Mouse (Mus musculus) forebrain, embryonic 16.5 days (tissue): ENCODE data around the gene Spata32. TPM values are rescaled to one million over a fixed set of nuclear protein-coding genes. Genes with fewer than 3 reads are reported as not detected.

Experiments
- ATAC-seq: fragments of 200-750 bp; cut with Nextera tagmentation; 2 replicates; pipeline ENCODE4 v1.8.0; 2017; ENCODE audit warnings: mild to moderate bottlenecking, moderate library complexity
- H3K27ac ChIP-seq: fragments of 300-500 bp; sonication (generic); 2 replicates; pipeline ENCODE4 v1.5.1; 2014; ENCODE audit warnings: low read length, control low read depth
- H3K27me3 ChIP-seq: fragments of 300-500 bp; sonication (generic); replicated peaks from 2 replicates; pipeline ENCODE4 v1.6.1; 2014; ENCODE audit warnings: low read length; ENCODE audit not compliant: control insufficient read depth, insufficient read depth
- H3K36me3 ChIP-seq: fragments of 300-500 bp; sonication (generic); 2 replicates; pipeline ENCODE4 v1.6.1; 2014; ENCODE audit not compliant: control insufficient read depth, insufficient read depth
- H3K4me1 ChIP-seq: fragments of 300-500 bp; sonication (generic); replicated peaks from 2 replicates; pipeline ENCODE4 v1.6.1; 2014; ENCODE audit warnings: low read length; ENCODE audit not compliant: control insufficient read depth, insufficient read depth
- H3K4me2 ChIP-seq: fragments of 300-500 bp; sonication (generic); 2 replicates; pipeline ENCODE4 v1.6.1; 2014; ENCODE audit warnings: mild to moderate bottlenecking, low read length, control low read depth
- H3K4me3 ChIP-seq: fragments of 300-500 bp; sonication (generic); replicated peaks from 2 replicates; pipeline ENCODE4 v1.5.1; 2014; ENCODE audit warnings: mild to moderate bottlenecking, low read length, control low read depth
- H3K9ac ChIP-seq: fragments of 300-500 bp; sonication (generic); replicated peaks from 2 replicates; pipeline ENCODE4 v1.6.1; 2014; ENCODE audit warnings: low read depth, low read length, control low read depth
- H3K9me3 ChIP-seq: fragments of 300-500 bp; sonication (generic); 2 replicates; pipeline ENCODE4 v1.6.1; 2016; ENCODE audit warnings: low read length; ENCODE audit not compliant: control insufficient read depth
- WGBS: fragments of 180-500 bp; shearing (Covaris S2); extraction: QIAGEN DNeasy Blood & Tissue Kit; methylation state at CpG from one replicate; pipeline ENCODE4 v1.1.7; 2014; 5-methylcytosine and 5-hydroxymethylcytosine counted together
- polyA plus RNA-seq: library from polyadenylated mRNA; unstranded; fragments of >200 nt; fragmentation: Nextera tagmentation; extraction: Ambion mirVana; gene quantifications from 2 replicates; pipeline ENCODE4 v1.2.1, GENCODE M21; 2015

Gene Spata32
- 0.22 TPM in 1 of 2 replicates, not detected in the other for polyA plus RNA-seq

DNA sequence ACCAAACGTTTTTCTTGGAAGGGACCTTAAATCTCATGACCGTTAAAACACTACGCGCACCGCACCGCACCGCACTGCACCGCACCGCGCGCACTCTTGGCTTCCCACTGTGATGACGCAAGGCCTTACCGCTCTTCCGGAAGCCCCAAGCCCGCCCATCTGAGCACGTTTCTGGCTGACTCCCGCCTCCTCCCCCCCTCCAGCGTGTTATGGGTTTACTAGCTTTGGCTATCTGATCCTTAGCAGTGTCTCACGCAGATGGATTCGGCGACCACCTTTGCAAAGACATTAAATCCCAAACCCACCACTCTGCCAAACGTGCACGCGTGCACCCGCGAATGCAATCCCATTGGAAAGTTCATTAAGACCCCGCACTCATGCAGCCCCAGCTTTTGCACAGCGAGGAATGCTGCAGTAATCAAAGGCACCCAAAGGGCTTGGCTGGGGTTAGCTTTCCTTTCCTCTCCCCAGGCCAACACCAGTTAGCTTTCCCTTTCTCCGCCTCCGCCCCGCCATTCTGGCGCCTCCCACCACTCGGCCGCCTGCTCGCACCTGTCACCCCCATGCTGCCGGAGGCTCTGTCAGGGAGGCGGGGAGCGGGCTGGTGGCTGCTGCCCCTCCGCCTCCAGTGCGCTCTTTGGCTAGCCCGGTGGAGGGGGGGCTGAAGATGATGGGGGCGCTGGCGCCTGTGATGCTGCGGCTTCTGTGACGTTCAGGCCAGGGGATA is at the start of gene Spata32:
TSS of gene Spata32 (minus strand) at position 643 of the 727 bp plus-strand sequence.
- peak within 1 kb of the TSS; percentile 61 for H3K27ac ChIP-seq
- peak within 1 kb of the TSS; percentile 81 for H3K9ac ChIP-seq
- H3K4me1 ChIP-seq: peaks cover 5% of the 10 kb centered on the region
- no peaks in the 10 kb centered on the region for H3K36me3 ChIP-seq
- no peaks in the 10 kb centered on the region for H3K27me3 ChIP-seq
- H3K4me3 ChIP-seq: peak within 1 kb of the TSS; percentile 60
- peak within 1 kb of the TSS; percentile 100 for H3K4me2 ChIP-seq
- 1% methylated on average over 45 of the region's 45 CpGs for WGBS
- peak; percentile 95 for ATAC-seq
- H3K9me3 ChIP-seq: no peaks in the 10 kb centered on the region

GRCm38 (mm10) chr11:103267346-103268219 is 49.4 kb upstream of the Spata32 start, which contains the start of gene Map3k14:
Gene Map3k14, minus strand, starts transcription at chr11:103267472.
- H3K9me3 ChIP-seq: no peaks in the 10 kb centered on the region
- peak within 1 kb of the TSS; percentile 75 for H3K4me3 ChIP-seq
- WGBS: 1% methylated on average over 54 of the region's 55 CpGs
- H3K36me3 ChIP-seq: no peaks in the 10 kb centered on the region
- peak; percentile 98 for ATAC-seq
- peaks cover 45% of the 10 kb centered on the region for H3K4me1 ChIP-seq
- H3K4me2 ChIP-seq: peak within 1 kb of the TSS; percentile 85
- H3K9ac ChIP-seq: peak within 1 kb of the TSS; percentile 75
- peak within 1 kb of the TSS; percentile 74 for H3K27ac ChIP-seq
- no peaks in the 10 kb centered on the region for H3K27me3 ChIP-seq

GRCm38 (mm10) chr11:103266729-103267345 is 48.6 kb upstream of the Spata32 start:
- WGBS: under 1% methylated on average over 42 of the region's 42 CpGs
- H3K36me3 ChIP-seq: no peaks in the 10 kb centered on the region
- peak overlapping the region; percentile 75 for H3K4me3 ChIP-seq
- peak overlapping the region; percentile 74 for H3K27ac ChIP-seq
- H3K27me3 ChIP-seq: no peaks in the 10 kb centered on the region
- H3K4me2 ChIP-seq: peak overlapping the region; percentile 85
- peak; percentile 63; the same call in 1 of the 2 replicates for ATAC-seq
- H3K4me1 ChIP-seq: peaks cover 45% of the 10 kb centered on the region
- H3K9me3 ChIP-seq: no peaks in the 10 kb centered on the region
- peak overlapping the region; percentile 75 for H3K9ac ChIP-seq

DNA sequence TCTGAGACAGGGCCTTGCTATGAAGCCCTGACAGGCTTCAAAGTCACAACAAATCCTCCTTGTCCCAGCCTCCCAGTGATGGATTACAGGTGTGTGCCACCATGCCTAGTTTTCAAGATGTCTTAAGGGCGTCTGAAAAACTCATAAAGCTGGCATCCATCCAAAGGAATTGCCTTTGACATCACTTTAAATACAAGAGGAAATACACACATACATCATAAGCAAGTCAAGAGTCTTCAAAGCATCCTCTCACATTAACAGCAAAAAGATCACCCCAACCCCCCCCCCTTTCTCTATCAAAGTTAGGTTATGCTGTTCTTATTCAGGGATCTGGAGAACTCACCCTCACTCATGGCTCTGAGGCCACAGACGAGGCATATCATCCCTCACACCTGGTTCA is 47.6 kb upstream of the Spata32 start:
- H3K4me3 ChIP-seq: no peak overlapping the region
- H3K36me3 ChIP-seq: no peaks in the 10 kb centered on the region
- H3K27ac ChIP-seq: no peak overlapping the region
- H3K27me3 ChIP-seq: no peaks in the 10 kb centered on the region
- H3K4me2 ChIP-seq: peak overlapping the region; percentile 85
- WGBS: 52% methylated on average over 2 of the region's 2 CpGs
- no peak overlapping the region for H3K9ac ChIP-seq
- H3K9me3 ChIP-seq: no peaks in the 10 kb centered on the region
- peaks cover 45% of the 10 kb centered on the region for H3K4me1 ChIP-seq
- no peak for ATAC-seq

GRCm38 (mm10) chr11:103265211-103265610 is 47.0 kb upstream of the Spata32 start:
- H3K9me3 ChIP-seq: no peaks in the 10 kb centered on the region
- WGBS: 32% methylated on average over 7 of the region's 7 CpGs
- H3K4me1 ChIP-seq: peaks cover 45% of the 10 kb centered on the region
- no peaks in the 10 kb centered on the region for H3K36me3 ChIP-seq
- peak overlapping the region; percentile 37 for H3K4me2 ChIP-seq
- H3K9ac ChIP-seq: 0 out of 2 replicates have a peak overlapping the region, but pooled peaks have one; percentile 20
- H3K27ac ChIP-seq: no peak overlapping the region
- no peaks in the 10 kb centered on the region for H3K27me3 ChIP-seq
- no peak for ATAC-seq
- no peak overlapping the region for H3K4me3 ChIP-seq

DNA sequence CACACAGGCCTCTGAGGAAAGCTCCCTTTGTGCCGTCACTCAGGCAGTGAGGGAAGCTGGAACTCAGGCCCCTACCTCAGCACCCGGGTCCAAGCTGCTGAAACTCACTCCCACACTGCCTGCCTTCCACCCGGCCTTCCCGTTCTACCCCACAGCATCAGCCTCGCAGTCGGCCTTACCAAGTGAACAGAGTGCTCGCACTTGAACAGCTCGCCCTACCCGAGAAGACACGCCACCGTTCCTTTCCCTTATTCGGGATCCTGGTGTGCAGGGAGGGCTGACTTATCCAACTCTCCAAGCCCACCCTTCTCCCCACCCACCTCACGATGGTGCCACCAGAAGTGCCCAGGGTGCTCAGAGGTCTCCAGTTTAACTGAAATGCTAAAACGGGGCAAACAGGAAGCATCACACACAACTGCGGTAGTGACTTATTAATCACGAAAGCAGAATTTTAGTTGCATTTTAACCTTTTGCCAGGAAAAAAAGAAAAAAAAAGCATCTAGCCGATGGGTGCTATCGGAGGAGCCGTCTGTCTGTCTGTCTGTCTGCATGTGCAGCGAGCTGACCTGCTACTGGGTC is 46.3 kb upstream of the Spata32 start:
- no peaks in the 10 kb centered on the region for H3K27me3 ChIP-seq
- H3K4me1 ChIP-seq: peaks cover 45% of the 10 kb centered on the region
- no peak overlapping the region for H3K4me3 ChIP-seq
- H3K27ac ChIP-seq: 0 out of 2 replicates have a peak overlapping the region, but pooled peaks have one; percentile 3
- H3K36me3 ChIP-seq: no peaks in the 10 kb centered on the region
- H3K9me3 ChIP-seq: no peaks in the 10 kb centered on the region
- peak overlapping the region; percentile 11; the same call in 1 of the 2 replicates for H3K4me2 ChIP-seq
- no peak for ATAC-seq
- 63% methylated on average over 20 of the region's 20 CpGs for WGBS
- H3K9ac ChIP-seq: peak overlapping the region; percentile 30

- Histone ChIP-seq H3K27ac (no peak overlapping the region), H3K9me3 (no peaks in the 10 kb centered on the region), H3K9ac (peak overlapping the region; percentile 30; the same call in 1 of the 2 replicates), H3K4me2 (0 out of 2 replicates have a peak overlapping the region, but pooled peaks have one; percentile 5), H3K4me3 (no peak overlapping the region), H3K4me1 (peaks cover 44% of the 10 kb centered on the region), H3K36me3 (no peaks in the 10 kb centered on the region), H3K27me3 (no peaks in the 10 kb centered on the region)
- ATAC-seq: no peak
- 38% methylated on average over 10 of the region's 10 CpGs for WGBS
Observed at GRCm38 (mm10) chr11:103263551-103263950, 45.3 kb upstream of the Spata32 start.

- WGBS: 80% methylated on average over 20 of the region's 20 CpGs
- no peak overlapping the region for H3K27ac ChIP-seq
- H3K36me3 ChIP-seq: no peaks in the 10 kb centered on the region
- H3K4me2 ChIP-seq: no peak overlapping the region
- no peaks in the 10 kb centered on the region for H3K9me3 ChIP-seq
- H3K9ac ChIP-seq: no peak overlapping the region
- ATAC-seq: no peak
- no peaks in the 10 kb centered on the region for H3K27me3 ChIP-seq
- H3K4me3 ChIP-seq: no peak overlapping the region
- H3K4me1 ChIP-seq: peaks cover 35% of the 10 kb centered on the region
Observed at GRCm38 (mm10) chr11:103262412-103263267, 44.4 kb upstream of the Spata32 start.
